Mouse (Mus musculus) midbrain, embryonic 12.5 days (tissue): Measurements from ENCODE around the gene Gm5868. TPM values are rescaled to one million over a fixed set of nuclear protein-coding genes. Genes with fewer than 3 reads are reported as not detected.
"Not testable (repeated sequence)": the region's sequence is repeated elsewhere in the genome, so short reads cannot be mapped to it uniquely, and the experiment has no call there.

Experiments used
- ATAC-seq: fragments of 200-750 bp; cut with Nextera tagmentation; 2 replicates; pipeline ENCODE4 v1.8.0; 2017; ENCODE audit warnings: low read depth, moderate TSS enrichment, moderate library complexity; ENCODE audit not compliant: low FRiP score
- H3K27ac ChIP-seq: fragments of 300-500 bp; sonication (generic); replicated peaks from 2 replicates; pipeline ENCODE4 v1.5.1; 2016; ENCODE audit warnings: mild to moderate bottlenecking
- H3K27me3 ChIP-seq: fragments of 300-500 bp; sonication (generic); 2 replicates; pipeline ENCODE4 v1.6.1; 2016; ENCODE audit warnings: mild to moderate bottlenecking
- H3K36me3 ChIP-seq: fragments of 300-500 bp; sonication (generic); 2 replicates; pipeline ENCODE4 v1.6.1; 2016
- H3K4me1 ChIP-seq: fragments of 300-500 bp; sonication (generic); 2 replicates; pipeline ENCODE4 v1.6.1; 2016
- H3K4me2 ChIP-seq: fragments of 300-500 bp; sonication (generic); replicated peaks from 2 replicates; pipeline ENCODE4 v1.6.1; 2016; ENCODE audit warnings: mild to moderate bottlenecking, moderate library complexity
- H3K4me3 ChIP-seq: fragments of 300-500 bp; sonication (generic); 2 replicates; pipeline ENCODE4 v1.5.1; 2016; ENCODE audit warnings: mild to moderate bottlenecking
- H3K9ac ChIP-seq: fragments of 300-500 bp; sonication (generic); replicated peaks from 2 replicates; pipeline ENCODE4 v1.6.1; 2016; ENCODE audit warnings: mild to moderate bottlenecking, moderate library complexity
- H3K9me3 ChIP-seq: fragments of 300-500 bp; sonication (generic); 2 replicates; pipeline ENCODE4 v1.6.1; 2016; ENCODE audit warnings: mild to moderate bottlenecking
- WGBS: fragments of 180-500 bp; shearing (Covaris S2); methylation state at CpG from one replicate; pipeline ENCODE4 v1.1.7; 2016; 5-methylcytosine and 5-hydroxymethylcytosine counted together
- polyA plus RNA-seq: library from polyadenylated mRNA; unstranded; fragments of >200 nt; fragmentation: Nextera tagmentation; extraction: Ambion mirVana; gene quantifications from 2 replicates; pipeline ENCODE4 v1.2.1, GENCODE M21; 2016

The Gm5868 gene
- polyA plus RNA-seq, 1 experiment from 2014 or later = 6.1 TPM

GRCm38 (mm10) chr5:72580088-72580969, 7.0 kb downstream of the Gm5868 start:
- H3K27ac ChIP-seq, H3K36me3 ChIP-seq, H3K4me1 ChIP-seq, H3K9me3 ChIP-seq: not testable (repeated sequence)
- peak; percentile 78 for ATAC-seq
- 4% methylated on average over 53 of the region's 73 CpGs for WGBS
- Histone ChIP-seq H3K4me2 (peak overlapping the region; percentile 64), H3K27me3 (peaks cover 17% of the 10 kb centered on the region), H3K9ac (peak overlapping the region; percentile 48), H3K4me3 (peak overlapping the region; percentile 44)

GRCm38 (mm10) chr5:72579599-72579998, 7.8 kb downstream of the Gm5868 start:
- not testable (repeated sequence) for H3K9ac ChIP-seq, H3K4me1 ChIP-seq, H3K27ac ChIP-seq, H3K9me3 ChIP-seq, H3K36me3 ChIP-seq, H3K4me3 ChIP-seq
- Histone ChIP-seq H3K4me2 (peak overlapping the region; percentile 64; the same call in 1 of the 2 replicates), H3K27me3 (peaks cover 17% of the 10 kb centered on the region)
- peak; percentile 64 for ATAC-seq
- 32% methylated on average over 10 of the region's 10 CpGs for WGBS

GRCm38 (mm10) chr5:72565621-72566020, 21.7 kb downstream of the Gm5868 start:
- 89% methylated on average over 5 of the region's 5 CpGs for WGBS
- no peaks in the 10 kb centered on the region for H3K36me3 ChIP-seq
- no peak overlapping the region for H3K4me2 ChIP-seq

GRCm38 (mm10) chr5:72563183-72563582, 24.2 kb downstream of the Gm5868 start:
- H3K36me3 ChIP-seq, H3K4me1 ChIP-seq, H3K27ac ChIP-seq, H3K9ac ChIP-seq, H3K4me3 ChIP-seq, H3K4me2 ChIP-seq, ATAC-seq, H3K27me3 ChIP-seq, H3K9me3 ChIP-seq: not testable (repeated sequence)
- WGBS = 89% methylated on average over 2 of the region's 2 CpGs

More at GRCm38 (mm10) chr5:72565621-72566020, 21.7 kb downstream of the Gm5868 start:
- no peak overlapping the region for H3K27ac ChIP-seq
- H3K9ac ChIP-seq = no peak overlapping the region
- no peaks in the 10 kb centered on the region for H3K27me3 ChIP-seq
- ATAC-seq = no peak
- H3K4me1 ChIP-seq = no peaks in the 10 kb centered on the region
- no peak overlapping the region for H3K4me3 ChIP-seq
- peaks cover 8% of the 10 kb centered on the region; the same call in 1 of the 2 replicates for H3K9me3 ChIP-seq

GRCm38 (mm10) chr5:72560976-72561628, 26.2 kb downstream of the Gm5868 start:
- Histone ChIP-seq H3K9ac (no peak overlapping the region), H3K27ac (no peak overlapping the region), H3K36me3 (no peaks in the 10 kb centered on the region), H3K4me2 (no peak overlapping the region), H3K27me3 (no peaks in the 10 kb centered on the region), H3K9me3 (no peaks in the 10 kb centered on the region), H3K4me1 (peaks cover 9% of the 10 kb centered on the region), H3K4me3 (no peak overlapping the region)
- WGBS = 80% methylated on average over 3 of the region's 3 CpGs
- no peak for ATAC-seq

GRCm38 (mm10) chr5:72559544-72560049, 27.8 kb downstream of the Gm5868 start, which contains the start of gene Nfxl1:
Gene Nfxl1, minus strand, starts transcription at chr5:72559684.
- peak within 1 kb of the TSS; percentile 95 for H3K9ac ChIP-seq

GRCm38 (mm10) chr5:72558716-72559526, 28.4 kb downstream of the Gm5868 start:
- 1% methylated on average over 57 of the region's 57 CpGs for WGBS
- H3K36me3 ChIP-seq = peaks cover 9% of the 10 kb centered on the region; the same call in 1 of the 2 replicates
- H3K27me3 ChIP-seq = no peaks in the 10 kb centered on the region
- peak overlapping the region; percentile 77 for H3K27ac ChIP-seq
- H3K4me3 ChIP-seq = peak overlapping the region; percentile 92
- peak overlapping the region; percentile 95 for H3K9ac ChIP-seq
- peak; percentile 83 for ATAC-seq
- H3K4me1 ChIP-seq = peaks cover 9% of the 10 kb centered on the region
- peak overlapping the region; percentile 89 for H3K4me2 ChIP-seq
- H3K9me3 ChIP-seq = no peaks in the 10 kb centered on the region

More at GRCm38 (mm10) chr5:72559544-72560049, 27.8 kb downstream of the Gm5868 start, which contains the start of gene Nfxl1:
- H3K4me2 ChIP-seq = peak within 1 kb of the TSS; percentile 89
- ATAC-seq = peak; percentile 96
- peak within 1 kb of the TSS; percentile 92 for H3K4me3 ChIP-seq
- H3K27ac ChIP-seq = peak within 1 kb of the TSS; percentile 77
- H3K4me1 ChIP-seq = peaks cover 9% of the 10 kb centered on the region
- under 1% methylated on average over 42 of the region's 42 CpGs for WGBS
- no peaks in the 10 kb centered on the region for H3K27me3 ChIP-seq
- H3K36me3 ChIP-seq = peaks cover 5% of the 10 kb centered on the region; the same call in 1 of the 2 replicates
- no peaks in the 10 kb centered on the region for H3K9me3 ChIP-seq

GRCm38 (mm10) chr5:72556245-72556644, 31.1 kb downstream of the Gm5868 start:
- Histone ChIP-seq H3K4me2 (no peak overlapping the region), H3K9me3 (no peaks in the 10 kb centered on the region), H3K27me3 (no peaks in the 10 kb centered on the region), H3K4me3 (no peak overlapping the region), H3K9ac (no peak overlapping the region), H3K36me3 (peaks cover 14% of the 10 kb centered on the region; the same call in 1 of the 2 replicates), H3K4me1 (peaks cover 9% of the 10 kb centered on the region), H3K27ac (no peak overlapping the region)
- no peak for ATAC-seq
- WGBS = 83% methylated on average over 3 of the region's 3 CpGs

GRCm38 (mm10) chr5:72551209-72551608, 36.1 kb downstream of the Gm5868 start:
- Histone ChIP-seq H3K36me3 (peaks cover 17% of the 10 kb centered on the region; the same call in 1 of the 2 replicates), H3K27ac (no peak overlapping the region), H3K27me3 (no peaks in the 10 kb centered on the region), H3K4me3 (no peak overlapping the region), H3K4me2 (no peak overlapping the region), H3K4me1 (no peaks in the 10 kb centered on the region), H3K9me3 (no peaks in the 10 kb centered on the region), H3K9ac (no peak overlapping the region)
- ATAC-seq = no peak
- 92% methylated on average over 3 of the region's 3 CpGs for WGBS
